Mouse (Mus musculus): ENCODE data around the gene Fam227b.

Gene Fam227b

DNA sequence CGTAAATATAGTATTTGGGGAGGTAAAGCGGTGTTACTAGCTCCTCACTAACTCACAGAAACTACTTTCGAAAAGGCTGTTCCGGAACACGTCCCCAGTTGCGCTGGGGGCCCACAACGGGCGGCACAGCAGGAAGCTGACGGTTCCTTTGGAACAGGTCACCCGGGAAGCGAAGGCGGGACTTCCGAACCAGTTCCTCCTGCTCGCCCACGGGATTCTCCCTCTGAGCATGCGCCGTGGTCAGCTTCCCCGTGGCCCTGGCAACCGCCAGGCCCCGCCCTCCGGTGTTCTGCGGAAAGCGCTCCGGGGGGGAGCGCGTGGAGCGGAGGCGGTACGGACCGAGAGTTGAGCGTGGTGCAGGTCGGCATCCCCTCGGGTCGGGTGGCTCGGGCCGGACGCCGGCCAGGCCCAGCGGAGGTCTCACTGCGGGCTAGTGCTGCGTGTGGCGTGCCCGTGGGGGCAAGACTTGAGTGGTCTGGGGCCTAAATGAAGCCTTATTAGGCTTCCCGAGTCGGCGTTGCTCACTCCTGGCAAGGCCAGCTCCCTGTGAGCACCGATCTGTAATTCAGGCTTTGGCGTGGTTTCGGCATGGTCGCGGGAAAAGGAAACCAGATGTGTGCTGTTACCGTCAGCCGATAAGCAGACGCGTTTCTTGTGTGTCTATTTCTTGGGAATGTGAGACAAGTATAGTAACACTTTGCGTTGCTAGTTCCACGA, at the start of gene Fam227b, which contains the start of gene Dtwd1:
TSS of gene Fam227b (minus strand) at position 150 of the 717 bp plus-strand sequence.
TSS of gene Dtwd1 (plus strand) at position 287 of the 717 bp plus-strand sequence.
- Histone ChIP-seq H3K36me3 (ENCODE audit: insufficient read depth, low read length) (peaks cover 23% of the 10 kb centered on the region), H3K27me3 (ENCODE audit: insufficient read depth, low read length) (no peaks in the 10 kb centered on the region), H3K4me3 (replicated peaks; ENCODE audit: low read length) (peak within 1 kb of the TSS; percentile 87), H3K9me3 (ENCODE audit: low read length) (no peaks in the 10 kb centered on the region), H3K4me1 (replicated peaks; ENCODE audit: low read depth, low read length) (peaks cover 9% of the 10 kb centered on the region)
- no peak for TF ChIP-seq POU5F1 (IDR thresholded peaks at IDR 0.05; ENCODE audit: borderline replicate concordance, low read length)
- TF ChIP-seq CTCF (conservative IDR thresholded peaks at IDR 0.05; ENCODE audit: low read length): no peak
- TF ChIP-seq NANOG (IDR thresholded peaks at IDR 0.05; ENCODE audit: borderline replicate concordance, low read length): no peak

DNA sequence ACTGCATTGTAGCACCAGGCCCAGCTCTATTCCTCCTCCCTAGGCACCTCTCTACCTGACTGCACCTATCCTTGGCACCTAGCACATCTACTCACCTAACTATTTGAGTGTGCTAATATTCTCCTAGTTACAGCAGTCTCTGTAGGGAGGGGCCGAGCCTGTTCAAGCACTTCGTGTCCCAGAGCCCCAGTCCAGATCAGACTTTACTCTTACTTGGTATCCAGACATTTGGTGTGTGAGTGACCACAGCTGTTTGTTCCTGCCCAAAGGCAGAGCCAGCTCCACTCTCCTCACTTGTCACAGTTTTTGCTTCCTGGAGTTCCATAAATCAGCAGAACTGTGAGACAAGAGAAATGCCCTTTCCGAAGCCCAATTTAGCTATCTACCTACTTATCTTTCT, 47.2 kb upstream of the Fam227b start:
- Histone ChIP-seq H3K4me1 (replicated peaks; ENCODE audit: low read depth, low read length) (no peaks in the 10 kb centered on the region), H3K4me3 (replicated peaks; ENCODE audit: low read length) (no peak overlapping the region)

GRCm38 (mm10) chr2:126195631-126196356, 44.0 kb upstream of the Fam227b start:
- Histone ChIP-seq H3K36me3 (ENCODE audit: insufficient read depth, low read length) (no peaks in the 10 kb centered on the region), H3K4me3 (replicated peaks; ENCODE audit: low read length) (no peak overlapping the region), H3K27me3 (ENCODE audit: insufficient read depth, low read length) (no peaks in the 10 kb centered on the region), H3K9me3 (ENCODE audit: low read length) (no peaks in the 10 kb centered on the region), H3K4me1 (replicated peaks; ENCODE audit: low read depth, low read length) (no peaks in the 10 kb centered on the region)
- TF ChIP-seq POU5F1 (IDR thresholded peaks at IDR 0.05; ENCODE audit: borderline replicate concordance, low read length): no peak
- TF ChIP-seq CTCF (conservative IDR thresholded peaks at IDR 0.05; ENCODE audit: low read length): no peak
- no peak for TF ChIP-seq NANOG (IDR thresholded peaks at IDR 0.05; ENCODE audit: borderline replicate concordance, low read length)

More for the DNA sequence above, 47.2 kb upstream of the Fam227b start:
- no peak for TF ChIP-seq NANOG (IDR thresholded peaks at IDR 0.05; ENCODE audit: borderline replicate concordance, low read length)
- TF ChIP-seq CTCF (conservative IDR thresholded peaks at IDR 0.05; ENCODE audit: low read length): no peak
- no peak for TF ChIP-seq POU5F1 (IDR thresholded peaks at IDR 0.05; ENCODE audit: borderline replicate concordance, low read length)
- Histone ChIP-seq H3K27me3 (ENCODE audit: insufficient read depth, low read length) (no peaks in the 10 kb centered on the region), H3K9me3 (ENCODE audit: low read length) (0 out of 2 replicates have a peak, but pooled peaks cover under 1% of the 10 kb centered on the region), H3K36me3 (ENCODE audit: insufficient read depth, low read length) (no peaks in the 10 kb centered on the region)

- TF ChIP-seq CTCF (conservative IDR thresholded peaks at IDR 0.05; ENCODE audit: low read length): no peak
- TF ChIP-seq NANOG (IDR thresholded peaks at IDR 0.05; ENCODE audit: borderline replicate concordance, low read length): no peak
- no peak for TF ChIP-seq POU5F1 (IDR thresholded peaks at IDR 0.05; ENCODE audit: borderline replicate concordance, low read length)
- H3K4me3 ChIP-seq (replicated peaks; ENCODE audit: low read length): no peak overlapping the region
- H3K9me3 ChIP-seq (ENCODE audit: low read length): no peaks in the 10 kb centered on the region
- no peaks in the 10 kb centered on the region for H3K4me1 ChIP-seq (replicated peaks; ENCODE audit: low read depth, low read length)
- H3K36me3 ChIP-seq (ENCODE audit: insufficient read depth, low read length): no peaks in the 10 kb centered on the region
- no peaks in the 10 kb centered on the region for H3K27me3 ChIP-seq (ENCODE audit: insufficient read depth, low read length)
These were observed 40.3 kb upstream of the Fam227b start for GRCm38 (mm10) chr2:126192129-126192528.

DNA sequence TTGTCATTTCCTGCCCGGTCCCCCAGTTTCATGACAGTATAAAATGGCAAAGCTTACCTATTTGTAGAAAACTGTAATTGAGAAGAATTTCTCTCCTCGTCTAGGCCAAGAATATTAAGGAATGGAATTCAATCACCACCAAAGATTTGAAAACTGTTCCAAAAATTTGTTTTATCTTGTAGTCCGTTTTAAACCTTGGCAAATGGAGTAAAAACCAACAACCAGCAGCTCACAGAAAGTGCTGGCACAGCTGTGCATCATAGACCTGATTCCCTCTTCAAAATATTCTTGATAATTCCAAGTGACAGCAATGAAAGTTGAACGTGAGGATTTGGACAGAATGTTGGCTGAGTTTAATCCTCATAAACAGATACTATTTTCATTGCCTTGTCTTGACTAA, 39.5 kb upstream of the Fam227b start:
- no peaks in the 10 kb centered on the region for H3K36me3 ChIP-seq (ENCODE audit: insufficient read depth, low read length)
- H3K4me1 ChIP-seq (replicated peaks; ENCODE audit: low read depth, low read length): no peaks in the 10 kb centered on the region
- no peaks in the 10 kb centered on the region for H3K27me3 ChIP-seq (ENCODE audit: insufficient read depth, low read length)

DNA sequence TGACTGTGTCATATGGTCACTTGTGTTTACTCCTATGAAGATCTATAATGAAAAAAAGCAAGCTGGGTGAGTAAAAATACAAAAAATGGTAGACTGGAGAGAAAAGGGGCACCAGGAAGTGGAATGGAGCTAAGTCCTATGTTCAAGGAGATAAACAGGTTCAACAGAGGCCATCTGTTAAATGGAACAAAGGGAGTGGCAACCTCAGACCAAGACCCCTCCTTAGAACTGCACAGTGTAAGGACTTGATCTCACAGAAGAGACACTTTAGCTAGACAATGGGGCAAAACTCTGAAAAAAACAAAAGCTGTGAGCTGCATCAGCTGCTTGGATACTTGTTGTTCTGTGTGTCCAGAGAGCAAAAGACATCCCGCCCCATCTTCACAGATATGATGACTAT, 19.6 kb upstream of the Fam227b start:
- Histone ChIP-seq H3K9me3 (ENCODE audit: low read length) (no peaks in the 10 kb centered on the region), H3K4me3 (replicated peaks; ENCODE audit: low read length) (no peak overlapping the region), H3K36me3 (ENCODE audit: insufficient read depth, low read length) (no peaks in the 10 kb centered on the region; the same call in 1 of the 2 replicates), H3K4me1 (replicated peaks; ENCODE audit: low read depth, low read length) (no peaks in the 10 kb centered on the region), H3K27me3 (ENCODE audit: insufficient read depth, low read length) (no peaks in the 10 kb centered on the region)
- TF ChIP-seq CTCF (conservative IDR thresholded peaks at IDR 0.05; ENCODE audit: low read length) (no peak), POU5F1 (IDR thresholded peaks at IDR 0.05; ENCODE audit: borderline replicate concordance, low read length) (no peak), NANOG (IDR thresholded peaks at IDR 0.05; ENCODE audit: borderline replicate concordance, low read length) (no peak)

More for the DNA sequence above, 39.5 kb upstream of the Fam227b start:
- H3K9me3 ChIP-seq (ENCODE audit: low read length): no peaks in the 10 kb centered on the region
- TF ChIP-seq NANOG (IDR thresholded peaks at IDR 0.05; ENCODE audit: borderline replicate concordance, low read length): no peak
- no peak for TF ChIP-seq CTCF (conservative IDR thresholded peaks at IDR 0.05; ENCODE audit: low read length)
- no peak for TF ChIP-seq POU5F1 (IDR thresholded peaks at IDR 0.05; ENCODE audit: borderline replicate concordance, low read length)
- no peak overlapping the region for H3K4me3 ChIP-seq (replicated peaks; ENCODE audit: low read length)

- H3K4me1 ChIP-seq (replicated peaks; ENCODE audit: low read depth, low read length): no peaks in the 10 kb centered on the region
- no peaks in the 10 kb centered on the region for H3K9me3 ChIP-seq (ENCODE audit: low read length)
- peaks cover 26% of the 10 kb centered on the region for H3K36me3 ChIP-seq (ENCODE audit: insufficient read depth, low read length)
- TF ChIP-seq POU5F1 (IDR thresholded peaks at IDR 0.05; ENCODE audit: borderline replicate concordance, low read length) (no peak), NANOG (IDR thresholded peaks at IDR 0.05; ENCODE audit: borderline replicate concordance, low read length) (no peak), CTCF (conservative IDR thresholded peaks at IDR 0.05; ENCODE audit: low read length) (no peak)
- H3K27me3 ChIP-seq (ENCODE audit: insufficient read depth, low read length): no peaks in the 10 kb centered on the region
- H3K4me3 ChIP-seq (replicated peaks; ENCODE audit: low read length): no peak overlapping the region
These were observed 15.2 kb upstream of the Fam227b start for GRCm38 (mm10) chr2:126166848-126167617.

GRCm38 (mm10) chr2:126166335-126166734, 14.5 kb upstream of the Fam227b start:
- H3K9me3 ChIP-seq (ENCODE audit: low read length): no peaks in the 10 kb centered on the region
- H3K36me3 ChIP-seq (ENCODE audit: insufficient read depth, low read length): peaks cover 33% of the 10 kb centered on the region
- no peak overlapping the region for H3K4me3 ChIP-seq (replicated peaks; ENCODE audit: low read length)
- TF ChIP-seq CTCF (conservative IDR thresholded peaks at IDR 0.05; ENCODE audit: low read length) (no peak), POU5F1 (IDR thresholded peaks at IDR 0.05; ENCODE audit: borderline replicate concordance, low read length) (no peak), NANOG (IDR thresholded peaks at IDR 0.05; ENCODE audit: borderline replicate concordance, low read length) (no peak)
- no peaks in the 10 kb centered on the region for H3K27me3 ChIP-seq (ENCODE audit: insufficient read depth, low read length)
- no peaks in the 10 kb centered on the region for H3K4me1 ChIP-seq (replicated peaks; ENCODE audit: low read depth, low read length)
